Mouse (Mus musculus) naive thymus-derived CD4-positive, alpha-beta T cell, adult 2 months (primary cell): Measurements from ENCODE around the gene Ubr1.
A peak's percentile ranks its signal among the peaks of the same experiment; 100 is the strongest.

Source experiments
- DNase-seq: peaks from one replicate; pipeline ENCODE4 v3.0.0-alpha.2; 2011; ENCODE audit warnings: low read depth

The Ubr1 gene

GRCm38 (mm10) chr2:120853151-120853550 lies 117.4 kb downstream of the Ubr1 start:
- peak; percentile 24 for DNase-seq

DNA sequence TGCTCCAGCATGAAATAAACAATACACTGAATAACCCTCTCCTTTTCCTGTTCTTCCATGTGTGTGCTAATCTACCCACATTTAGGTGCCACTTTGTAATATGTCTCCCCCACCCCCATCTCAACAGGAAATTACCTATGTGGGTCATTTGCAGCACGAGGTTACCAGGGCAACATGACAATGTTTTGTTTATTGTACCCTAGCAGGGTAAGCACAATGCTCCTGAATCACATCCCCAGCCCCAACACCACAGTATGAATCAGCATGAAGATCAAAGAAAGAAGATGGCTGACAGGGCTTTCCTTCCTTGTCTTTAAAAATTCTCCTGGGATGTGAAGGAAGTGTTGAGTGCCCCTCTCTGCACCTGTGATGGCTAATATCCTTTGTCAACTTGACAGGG lies 117.9 kb downstream of the Ubr1 start:
- DNase-seq = peak; percentile 57

DNA sequence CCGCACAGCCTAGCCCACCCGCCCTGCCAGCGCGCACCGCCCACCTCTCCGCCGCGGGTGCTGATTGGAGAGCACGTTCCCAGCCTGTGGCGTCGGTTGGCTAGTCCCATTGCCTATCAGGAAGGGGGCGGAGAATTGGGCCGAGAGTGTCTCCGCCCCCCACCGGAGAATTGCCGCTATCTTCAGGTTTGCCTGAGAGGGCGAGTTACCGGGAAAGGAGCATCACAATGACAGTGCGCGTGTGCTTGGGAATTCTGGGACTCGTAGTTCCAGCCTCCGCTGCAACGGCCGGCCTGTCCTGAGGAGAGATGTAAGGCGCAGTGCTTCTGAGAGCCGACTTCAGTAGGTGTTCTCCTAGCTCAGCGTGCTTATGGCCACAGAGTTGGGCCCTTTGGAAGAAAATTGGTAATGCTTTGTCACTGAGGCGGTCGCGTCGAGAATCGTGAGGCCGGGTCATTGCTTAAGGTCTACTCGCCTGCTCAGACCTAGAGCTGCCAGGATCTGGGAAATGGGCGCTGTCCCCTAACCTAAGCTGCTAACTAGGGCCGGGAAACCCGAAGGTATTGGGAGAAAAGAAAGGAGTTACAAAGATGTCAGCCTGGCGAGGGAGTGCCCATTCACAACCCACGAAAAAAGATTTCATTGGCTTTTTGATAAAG lies 120.0 kb downstream of the Ubr1 start, which contains the start of gene Ttbk2:
Gene Ttbk2 (minus strand): TSS at position 181 of the 659 bp plus-strand sequence.
- peak; percentile 95 for DNase-seq

GRCm38 (mm10) chr2:120849449-120850423 lies 120.8 kb downstream of the Ubr1 start, which contains the start of gene Cdan1:
Gene Cdan1, minus strand, starts transcription at chr2:120850128.
- DNase-seq = peak; percentile 21

DNA sequence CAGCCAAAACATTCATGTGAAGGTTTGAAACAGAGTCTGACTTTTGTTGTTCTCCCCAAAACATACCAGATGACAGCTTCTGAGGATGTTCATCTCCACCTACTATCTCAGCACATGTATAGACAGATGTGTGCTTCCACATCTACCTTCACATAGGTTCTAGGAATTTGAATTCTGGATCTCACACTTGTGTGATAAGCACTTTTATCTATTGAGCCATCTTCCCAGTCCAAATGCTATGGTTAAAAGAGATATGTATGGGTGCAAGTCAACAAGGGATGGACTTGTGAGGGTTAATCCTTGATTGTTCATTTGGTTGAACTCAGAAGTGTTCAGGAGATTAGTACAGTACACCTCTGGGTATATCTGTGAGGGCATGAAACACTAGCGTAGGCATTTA lies 125.2 kb downstream of the Ubr1 start:
- no peak for DNase-seq

DNA sequence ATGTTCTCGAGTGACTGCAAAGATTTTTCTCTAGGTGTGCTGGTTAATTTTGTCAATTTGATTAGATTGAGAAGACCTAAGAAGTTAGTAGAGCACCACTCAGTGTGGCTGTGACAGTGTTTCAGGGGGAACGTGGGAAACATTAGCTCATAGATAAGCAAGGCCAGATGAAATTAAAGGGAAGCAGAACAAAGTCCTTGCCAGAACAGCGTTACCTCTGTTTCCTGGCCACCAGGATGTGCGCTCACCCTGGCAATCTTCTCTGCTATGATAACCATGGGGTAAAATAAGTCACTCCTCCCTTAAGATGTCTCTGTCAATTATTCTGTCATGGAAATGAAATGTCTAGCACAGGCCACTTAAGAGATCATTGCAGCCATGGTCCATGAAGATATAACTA lies 126.5 kb downstream of the Ubr1 start:
- DNase-seq = no peak

DNA sequence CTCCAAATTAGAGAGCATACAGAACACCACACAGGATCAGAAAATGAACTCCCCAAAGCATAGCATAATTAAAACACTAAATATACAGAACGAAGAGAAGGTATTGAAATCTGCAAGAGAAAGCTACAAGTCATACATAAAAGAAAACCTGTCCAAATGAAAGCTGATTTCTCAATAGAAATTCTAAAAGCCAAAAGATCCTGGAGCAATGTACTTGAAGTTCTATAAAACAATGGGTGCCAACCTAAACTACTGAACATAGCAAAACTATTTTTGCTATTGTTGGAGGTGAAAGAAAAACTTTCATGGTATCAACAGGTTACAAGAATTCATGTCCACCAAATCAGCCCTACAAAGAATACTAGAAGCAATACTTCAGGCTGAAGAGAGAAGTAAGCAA lies 129.3 kb downstream of the Ubr1 start:
- DNase-seq = no peak

GRCm38 (mm10) chr2:120835167-120835566 lies 135.3 kb downstream of the Ubr1 start:
- no peak for DNase-seq

DNA sequence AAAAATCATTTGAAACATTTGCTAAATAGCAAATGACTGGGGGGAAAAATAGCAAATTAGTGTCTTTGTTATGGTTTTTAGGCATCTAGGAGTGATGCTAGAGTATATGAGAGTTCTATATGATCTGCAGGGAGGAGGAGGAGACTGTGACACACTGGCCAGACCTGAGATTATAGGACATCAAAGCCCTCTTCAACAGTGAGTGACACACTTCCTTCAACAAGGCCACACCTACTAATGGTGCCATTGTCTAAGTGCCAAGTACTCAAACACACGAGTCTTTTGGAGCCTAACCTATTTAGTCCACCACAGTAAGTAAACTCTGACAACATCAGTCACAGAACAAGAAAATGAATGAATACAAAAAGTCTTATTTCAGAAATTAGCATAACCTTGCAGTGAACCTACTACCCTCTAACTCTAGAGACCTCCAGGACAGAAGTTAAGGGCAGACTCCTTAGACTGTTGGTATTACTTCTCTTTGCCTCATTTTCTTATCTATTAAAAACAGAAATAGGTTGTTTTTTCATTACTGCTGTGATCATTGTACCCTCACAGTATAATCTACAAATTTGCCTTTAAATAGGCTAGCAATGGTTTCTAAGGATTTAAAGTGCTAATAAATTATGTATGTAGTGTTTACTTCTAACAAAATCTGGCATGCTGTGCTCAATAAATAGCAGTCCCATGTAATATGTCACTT lies 143.4 kb downstream of the Ubr1 start:
- no peak for DNase-seq
